Mouse (Mus musculus): ENCODE measurements around the gene Wasl. TPM values are rescaled to one million over a fixed set of nuclear protein-coding genes. Genes with fewer than 3 reads are reported as not detected.
A peak's percentile ranks its signal among the peaks of the same experiment; 100 is the strongest.

The Wasl gene
- total RNA-seq, 1 experiment from 2014 or later = 6.4 TPM

- ATAC-seq (replicated peaks; ENCODE audit: insufficient number of reproducible peaks, low FRiP score, low TSS enrichment, poor library complexity, severe bottlenecking) = no peak
These were observed 16.4 kb downstream of the Wasl start for GRCm38 (mm10) chr6:24648403-24648802.

- no peak for ATAC-seq (replicated peaks; ENCODE audit: insufficient number of reproducible peaks, low FRiP score, low TSS enrichment, poor library complexity, severe bottlenecking)
These were observed 17.6 kb downstream of the Wasl start for GRCm38 (mm10) chr6:24647103-24647691.

- peak; percentile 56; the same call in 1 of the 2 replicates for ATAC-seq (replicated peaks; ENCODE audit: insufficient number of reproducible peaks, low FRiP score, low TSS enrichment, poor library complexity, severe bottlenecking)
These were observed 19.3 kb downstream of the Wasl start for GRCm38 (mm10) chr6:24645346-24646053.

GRCm38 (mm10) chr6:24642960-24643359 lies 21.8 kb downstream of the Wasl start:
- no peak for ATAC-seq (replicated peaks; ENCODE audit: insufficient number of reproducible peaks, low FRiP score, low TSS enrichment, poor library complexity, severe bottlenecking)

GRCm38 (mm10) chr6:24642161-24642560 lies 22.6 kb downstream of the Wasl start:
- no peak for ATAC-seq (replicated peaks; ENCODE audit: insufficient number of reproducible peaks, low FRiP score, low TSS enrichment, poor library complexity, severe bottlenecking)

- ATAC-seq (replicated peaks; ENCODE audit: insufficient number of reproducible peaks, low FRiP score, low TSS enrichment, poor library complexity, severe bottlenecking) = no peak
These were observed 23.5 kb downstream of the Wasl start for GRCm38 (mm10) chr6:24641286-24641685.

- ATAC-seq (replicated peaks; ENCODE audit: insufficient number of reproducible peaks, low FRiP score, low TSS enrichment, poor library complexity, severe bottlenecking) = no peak
These were observed 29.0 kb downstream of the Wasl start for GRCm38 (mm10) chr6:24635814-24636213.

GRCm38 (mm10) chr6:24634065-24634464 lies 30.7 kb downstream of the Wasl start:
- ATAC-seq (replicated peaks; ENCODE audit: insufficient number of reproducible peaks, low FRiP score, low TSS enrichment, poor library complexity, severe bottlenecking) = no peak

GRCm38 (mm10) chr6:24632061-24632460 lies 32.7 kb downstream of the Wasl start:
- no peak for ATAC-seq (replicated peaks; ENCODE audit: insufficient number of reproducible peaks, low FRiP score, low TSS enrichment, poor library complexity, severe bottlenecking)

- no peak for ATAC-seq (replicated peaks; ENCODE audit: insufficient number of reproducible peaks, low FRiP score, low TSS enrichment, poor library complexity, severe bottlenecking)
These were observed 36.3 kb downstream of the Wasl start for GRCm38 (mm10) chr6:24628499-24628898.

GRCm38 (mm10) chr6:24627586-24628030 lies 37.2 kb downstream of the Wasl start:
- 0 out of 2 replicates have a peak, but pooled peaks have one; percentile 47 for ATAC-seq (replicated peaks; ENCODE audit: insufficient number of reproducible peaks, low FRiP score, low TSS enrichment, poor library complexity, severe bottlenecking)

- no peak for ATAC-seq (replicated peaks; ENCODE audit: insufficient number of reproducible peaks, low FRiP score, low TSS enrichment, poor library complexity, severe bottlenecking)
These were observed 42.7 kb downstream of the Wasl start for GRCm38 (mm10) chr6:24622098-24622497.

GRCm38 (mm10) chr6:24620936-24621335 lies 43.9 kb downstream of the Wasl start:
- ATAC-seq (replicated peaks; ENCODE audit: insufficient number of reproducible peaks, low FRiP score, low TSS enrichment, poor library complexity, severe bottlenecking) = no peak

- no peak for ATAC-seq (replicated peaks; ENCODE audit: insufficient number of reproducible peaks, low FRiP score, low TSS enrichment, poor library complexity, severe bottlenecking)
These were observed 45.3 kb downstream of the Wasl start for GRCm38 (mm10) chr6:24619285-24620045.

GRCm38 (mm10) chr6:24616746-24617145 lies 48.1 kb downstream of the Wasl start:
- ATAC-seq (replicated peaks; ENCODE audit: insufficient number of reproducible peaks, low FRiP score, low TSS enrichment, poor library complexity, severe bottlenecking) = no peak

GRCm38 (mm10) chr6:24613918-24614317 lies 50.9 kb downstream of the Wasl start:
- no peak for ATAC-seq (replicated peaks; ENCODE audit: insufficient number of reproducible peaks, low FRiP score, low TSS enrichment, poor library complexity, severe bottlenecking)

- no peak for ATAC-seq (replicated peaks; ENCODE audit: insufficient number of reproducible peaks, low FRiP score, low TSS enrichment, poor library complexity, severe bottlenecking)
These were observed 51.5 kb downstream of the Wasl start for GRCm38 (mm10) chr6:24613346-24613745.

- ATAC-seq (replicated peaks; ENCODE audit: insufficient number of reproducible peaks, low FRiP score, low TSS enrichment, poor library complexity, severe bottlenecking) = no peak
These were observed 52.6 kb downstream of the Wasl start for GRCm38 (mm10) chr6:24612074-24612755.

- ATAC-seq (replicated peaks; ENCODE audit: insufficient number of reproducible peaks, low FRiP score, low TSS enrichment, poor library complexity, severe bottlenecking) = no peak
These were observed 54.5 kb downstream of the Wasl start for GRCm38 (mm10) chr6:24610358-24610757.

Measured in monocyte, adult 5-6 weeks (primary cell).